Mouse (Mus musculus) forebrain, embryonic 12.5 days (tissue): ENCODE data around the gene Lin52. TPM values are rescaled to one million over a fixed set of nuclear protein-coding genes. Genes with fewer than 3 reads are reported as not detected.

Experiments
- ATAC-seq: fragments of 200-750 bp; cut with Nextera tagmentation; 2 replicates; pipeline ENCODE4 v1.8.0; 2017; ENCODE audit warnings: moderate TSS enrichment; ENCODE audit not compliant: low FRiP score
- H3K27ac ChIP-seq: fragments of 300-500 bp; sonication (generic); 2 replicates; pipeline ENCODE4 v1.5.1; 2016; ENCODE audit warnings: mild to moderate bottlenecking
- H3K27me3 ChIP-seq: fragments of 300-500 bp; sonication (generic); 2 replicates; pipeline ENCODE4 v1.6.1; 2016; ENCODE audit warnings: mild to moderate bottlenecking
- H3K36me3 ChIP-seq: fragments of 300-500 bp; sonication (generic); replicated peaks from 2 replicates; pipeline ENCODE4 v1.6.1; 2016; ENCODE audit warnings: mild to moderate bottlenecking
- H3K4me1 ChIP-seq: fragments of 300-500 bp; sonication (generic); 2 replicates; pipeline ENCODE4 v1.6.1; 2016
- H3K4me2 ChIP-seq: fragments of 300-500 bp; sonication (generic); 2 replicates; pipeline ENCODE4 v1.6.1; 2016; ENCODE audit warnings: mild to moderate bottlenecking, moderate library complexity
- H3K4me3 ChIP-seq: fragments of 300-500 bp; sonication (generic); replicated peaks from 2 replicates; pipeline ENCODE4 v1.5.1; 2016; ENCODE audit warnings: mild to moderate bottlenecking
- H3K9ac ChIP-seq: fragments of 300-500 bp; sonication (generic); 2 replicates; pipeline ENCODE4 v1.6.1; 2016; ENCODE audit warnings: mild to moderate bottlenecking
- H3K9me3 ChIP-seq: fragments of 300-500 bp; sonication (generic); 2 replicates; pipeline ENCODE4 v1.6.1; 2016
- WGBS: fragments of 180-500 bp; shearing (Covaris S2); methylation state at CpG from one replicate; pipeline ENCODE4 v1.1.7; 2016; 5-methylcytosine and 5-hydroxymethylcytosine counted together
- polyA plus RNA-seq: library from polyadenylated mRNA; unstranded; fragments of >200 nt; fragmentation: Nextera tagmentation; extraction: Ambion mirVana; gene quantifications from 2 replicates; pipeline ENCODE4 v1.2.1, GENCODE M21; 2016

Lin52 gene
- polyA plus RNA-seq, 1 experiment from 2014 or later = 37.5 TPM

- no peak overlapping the region for H3K4me3 ChIP-seq
- 58% methylated on average over 8 of the region's 8 CpGs for WGBS
- no peak for ATAC-seq
- H3K4me1 ChIP-seq = no peaks in the 10 kb centered on the region
- no peaks in the 10 kb centered on the region for H3K36me3 ChIP-seq
- H3K4me2 ChIP-seq = no peak overlapping the region
- H3K9ac ChIP-seq = no peak overlapping the region
- no peak overlapping the region for H3K27ac ChIP-seq
- H3K9me3 ChIP-seq = 0 out of 2 replicates have a peak, but pooled peaks cover 3% of the 10 kb centered on the region
- 0 out of 2 replicates have a peak, but pooled peaks cover 6% of the 10 kb centered on the region for H3K27me3 ChIP-seq
Observed at GRCm38 (mm10) chr12:84555218-84555617, 104.0 kb downstream of the Lin52 start.

DNA sequence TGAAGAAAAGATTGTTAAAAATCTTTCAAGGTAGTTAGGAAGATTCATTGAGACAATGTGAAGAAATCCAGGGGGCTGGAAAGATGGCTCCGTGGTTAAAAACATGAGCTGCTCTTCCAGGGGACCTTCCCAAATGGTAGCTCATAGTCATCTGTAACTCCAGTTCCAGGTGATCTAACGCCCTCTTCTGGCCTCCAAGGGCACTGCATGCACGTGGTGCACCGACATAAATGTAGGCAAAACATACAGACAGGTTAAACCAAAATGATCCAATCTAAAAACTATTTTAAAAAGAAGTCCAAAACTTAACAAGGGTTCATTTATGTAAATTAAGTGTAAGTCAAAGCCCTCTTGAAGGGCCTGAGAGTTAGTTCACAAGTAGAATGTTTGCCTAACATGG is 111.3 kb downstream of the Lin52 start:
- 48% methylated on average over 4 of the region's 4 CpGs for WGBS

GRCm38 (mm10) chr12:84567576-84567975 is 116.4 kb downstream of the Lin52 start:
- H3K4me3 ChIP-seq = no peak overlapping the region

More for the DNA sequence above, 111.3 kb downstream of the Lin52 start:
- ATAC-seq = no peak
- Histone ChIP-seq H3K9me3 (0 out of 2 replicates have a peak, but pooled peaks cover 3% of the 10 kb centered on the region), H3K4me2 (no peak overlapping the region), H3K27me3 (peaks cover 31% of the 10 kb centered on the region), H3K4me1 (no peaks in the 10 kb centered on the region), H3K4me3 (no peak overlapping the region), H3K9ac (no peak overlapping the region), H3K27ac (no peak overlapping the region), H3K36me3 (no peaks in the 10 kb centered on the region)

DNA sequence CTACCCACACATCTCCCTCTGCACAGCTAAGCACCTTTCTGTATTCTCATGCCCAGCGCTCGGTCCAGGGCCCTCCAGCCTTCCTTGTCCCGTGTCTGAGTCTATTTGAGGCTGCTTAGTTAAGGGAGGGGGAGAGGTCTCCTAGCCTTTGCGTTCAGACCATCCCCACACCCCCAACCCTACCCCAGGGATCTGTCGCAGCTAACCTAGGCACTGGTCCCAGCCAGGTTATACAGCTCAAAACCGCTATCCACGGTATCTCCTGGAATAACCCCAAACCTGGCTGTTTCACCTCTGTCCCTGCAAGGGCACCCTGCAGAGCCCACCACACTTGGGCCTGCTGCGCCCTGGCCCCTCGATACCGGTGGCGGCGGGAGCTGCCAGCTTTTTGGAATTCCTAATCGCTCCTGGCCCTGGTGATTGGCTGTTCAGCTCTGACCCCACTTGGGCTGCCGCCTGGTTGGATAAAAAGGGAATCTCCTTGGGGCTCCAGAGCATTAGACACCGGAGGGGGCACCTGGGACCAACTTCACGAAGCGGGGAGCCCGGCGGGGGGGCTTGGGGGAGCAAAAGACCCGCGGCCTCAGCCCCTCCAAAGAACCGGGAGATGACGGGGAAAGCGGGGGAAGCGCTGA is 118.2 kb downstream of the Lin52 start, which contains the start of gene Vsx2:
Gene Vsx2, plus strand, starts transcription at position 427 of the 635 bp plus-strand sequence.
- Histone ChIP-seq H3K4me2 (peak within 1 kb of the TSS; percentile 32; the same call in 1 of the 2 replicates), H3K9me3 (no peaks in the 10 kb centered on the region), H3K9ac (no peak within 1 kb of the TSS), H3K4me3 (peak within 1 kb of the TSS; percentile 23; the same call in 1 of the 2 replicates), H3K27me3 (peaks cover 90% of the 10 kb centered on the region), H3K4me1 (peaks cover 22% of the 10 kb centered on the region), H3K36me3 (no peaks in the 10 kb centered on the region), H3K27ac (no peak within 1 kb of the TSS)
- ATAC-seq = no peak
- 1% methylated on average over 25 of the region's 25 CpGs for WGBS

More at GRCm38 (mm10) chr12:84567576-84567975, 116.4 kb downstream of the Lin52 start:
- Histone ChIP-seq H3K4me1 (peaks cover 22% of the 10 kb centered on the region), H3K9ac (no peak overlapping the region), H3K27ac (no peak overlapping the region), H3K9me3 (no peaks in the 10 kb centered on the region), H3K36me3 (no peaks in the 10 kb centered on the region), H3K27me3 (peaks cover 82% of the 10 kb centered on the region), H3K4me2 (no peak overlapping the region)
- no peak for ATAC-seq
- WGBS = 83% methylated on average over 6 of the region's 6 CpGs

GRCm38 (mm10) chr12:84569976-84570693 is 118.9 kb downstream of the Lin52 start:
- under 1% methylated on average over 39 of the region's 40 CpGs for WGBS
- Histone ChIP-seq H3K27ac (no peak overlapping the region), H3K36me3 (no peaks in the 10 kb centered on the region), H3K9ac (no peak overlapping the region), H3K4me3 (peak overlapping the region; percentile 23; the same call in 1 of the 2 replicates), H3K4me2 (peak overlapping the region; percentile 32; the same call in 1 of the 2 replicates), H3K27me3 (peaks cover 93% of the 10 kb centered on the region), H3K4me1 (peaks cover 22% of the 10 kb centered on the region), H3K9me3 (no peaks in the 10 kb centered on the region)
- ATAC-seq = no peak

GRCm38 (mm10) chr12:84570694-84571415 is 119.6 kb downstream of the Lin52 start:
- no peak overlapping the region for H3K9ac ChIP-seq
- WGBS = under 1% methylated on average over 34 of the region's 34 CpGs
- H3K4me2 ChIP-seq = peak overlapping the region; percentile 17
- no peak overlapping the region for H3K27ac ChIP-seq
- H3K36me3 ChIP-seq = no peaks in the 10 kb centered on the region
- H3K4me1 ChIP-seq = peaks cover 22% of the 10 kb centered on the region
- no peaks in the 10 kb centered on the region for H3K9me3 ChIP-seq
- ATAC-seq = no peak
- H3K27me3 ChIP-seq = peaks cover 99% of the 10 kb centered on the region
- H3K4me3 ChIP-seq = no peak overlapping the region

GRCm38 (mm10) chr12:84571466-84572340 is 120.5 kb downstream of the Lin52 start:
- Histone ChIP-seq H3K27me3 (peaks cover 100% of the 10 kb centered on the region), H3K27ac (no peak overlapping the region), H3K4me3 (no peak overlapping the region), H3K4me1 (peaks cover 22% of the 10 kb centered on the region), H3K9me3 (no peaks in the 10 kb centered on the region), H3K9ac (no peak overlapping the region), H3K4me2 (peak overlapping the region; percentile 17), H3K36me3 (no peaks in the 10 kb centered on the region)
- WGBS = 1% methylated on average over 43 of the region's 43 CpGs
- no peak for ATAC-seq

- no peak overlapping the region for H3K9ac ChIP-seq
- H3K4me3 ChIP-seq = no peak overlapping the region
- WGBS = 1% methylated on average over 7 of the region's 7 CpGs
- H3K4me1 ChIP-seq = peaks cover 22% of the 10 kb centered on the region
- no peak overlapping the region for H3K4me2 ChIP-seq
- H3K36me3 ChIP-seq = no peaks in the 10 kb centered on the region
- H3K27me3 ChIP-seq = peaks cover 100% of the 10 kb centered on the region
- no peaks in the 10 kb centered on the region for H3K9me3 ChIP-seq
- ATAC-seq = no peak
- H3K27ac ChIP-seq = no peak overlapping the region
Observed at GRCm38 (mm10) chr12:84572341-84572720, 121.1 kb downstream of the Lin52 start.

DNA sequence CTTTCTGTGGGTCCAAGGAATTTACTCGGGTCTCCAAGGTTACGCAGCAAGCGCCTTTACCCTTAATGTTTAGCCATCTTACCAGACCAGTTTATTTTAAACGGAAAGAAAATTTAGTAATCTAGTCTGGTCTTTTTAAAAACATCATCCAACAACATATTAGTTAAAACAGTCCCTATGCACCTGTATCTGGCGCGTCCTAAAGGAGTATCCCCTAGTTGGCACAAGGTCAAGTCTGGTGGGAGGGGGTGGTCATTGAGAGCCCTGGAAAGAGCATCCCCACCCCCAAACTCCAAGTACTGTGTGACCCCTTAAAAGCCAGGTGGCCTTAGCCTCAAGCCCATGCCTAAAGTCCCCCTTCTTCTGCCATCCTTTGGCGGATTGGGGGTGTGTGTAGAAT is 121.9 kb downstream of the Lin52 start:
- H3K4me3 ChIP-seq = no peak overlapping the region

GRCm38 (mm10) chr12:84577768-84578439 is 126.7 kb downstream of the Lin52 start:
- ATAC-seq = no peak
- Histone ChIP-seq H3K4me3 (no peak overlapping the region), H3K27me3 (peaks cover 57% of the 10 kb centered on the region), H3K4me2 (no peak overlapping the region; the same call in 1 of the 2 replicates), H3K27ac (no peak overlapping the region), H3K9me3 (no peaks in the 10 kb centered on the region), H3K36me3 (no peaks in the 10 kb centered on the region), H3K4me1 (peaks cover 7% of the 10 kb centered on the region; the same call in 1 of the 2 replicates), H3K9ac (no peak overlapping the region)
- 67% methylated on average over 11 of the region's 11 CpGs for WGBS

More for the DNA sequence above, 121.9 kb downstream of the Lin52 start:
- H3K36me3 ChIP-seq = no peaks in the 10 kb centered on the region
- no peaks in the 10 kb centered on the region for H3K9me3 ChIP-seq
- WGBS = 12% methylated on average over 7 of the region's 7 CpGs
- no peak overlapping the region for H3K9ac ChIP-seq
- peaks cover 22% of the 10 kb centered on the region for H3K4me1 ChIP-seq
- peaks cover 94% of the 10 kb centered on the region for H3K27me3 ChIP-seq
- H3K27ac ChIP-seq = no peak overlapping the region
- no peak overlapping the region for H3K4me2 ChIP-seq
- no peak for ATAC-seq

- Histone ChIP-seq H3K27me3 (peaks cover 52% of the 10 kb centered on the region), H3K9ac (no peak overlapping the region), H3K4me2 (no peak overlapping the region; the same call in 1 of the 2 replicates), H3K9me3 (0 out of 2 replicates have a peak, but pooled peaks cover 2% of the 10 kb centered on the region), H3K36me3 (no peaks in the 10 kb centered on the region), H3K4me3 (no peak overlapping the region), H3K4me1 (peaks cover 7% of the 10 kb centered on the region; the same call in 1 of the 2 replicates), H3K27ac (no peak overlapping the region)
- ATAC-seq = peak; percentile 67; the same call in 1 of the 2 replicates
- 43% methylated on average over 5 of the region's 5 CpGs for whole genome bisulfite sequencing
Observed at GRCm38 (mm10) chr12:84578440-84578770, 127.2 kb downstream of the Lin52 start.
